Mouse (Mus musculus) left cerebral cortex, postnatal 25 days (tissue): Measurements from ENCODE around the gene Tnfaip3. TPM values are rescaled to one million over a fixed set of nuclear protein-coding genes. Genes with fewer than 3 reads are reported as not detected.

ENCODE experiments used
- DNase-seq, 2 experiments: peaks; one replicate each; pipeline ENCODE4 v3.0.0; 2022; ENCODE audit warnings: low spot score in 2 of 2, mixed read lengths in 1 of 2
- intact Hi-C: fragments of 180-260 bp; cut with DNase I; formaldehyde crosslinking; loops from one replicate; pipeline ENCODE4 v1.15.1; 2025
- total RNA-seq, 2 experiments: library from RNA; stranded (reverse); gene quantifications; 2 replicates each; pipeline ENCODE4 v1.2.3; 2021

Tnfaip3 gene
- total RNA-seq, 2 experiments from 2014 or later, result 5.1 to 5.3 TPM

DNA sequence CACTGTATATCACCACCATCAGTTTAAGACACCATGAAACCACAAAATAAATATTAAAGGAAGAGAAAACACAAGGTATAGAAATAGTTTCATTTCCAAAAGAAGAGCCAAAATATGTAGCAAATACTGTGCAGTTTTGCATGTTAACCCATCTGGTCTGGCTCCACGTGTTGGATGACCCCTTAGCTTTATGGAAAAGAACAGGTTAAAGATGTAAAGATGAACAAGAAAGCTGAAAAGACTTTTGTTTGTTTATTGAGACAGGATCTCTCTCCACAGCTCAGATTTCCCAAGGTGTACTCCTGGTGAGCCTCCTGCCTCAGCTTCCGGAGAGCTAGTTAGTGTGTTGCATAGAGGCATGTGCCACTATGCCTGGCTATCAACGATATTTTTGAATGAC lies 29.9 kb downstream of the Tnfaip3 start:
- no peak for DNase-seq
- intact Hi-C loops, result no loop called here

GRCm38 (mm10) chr10:18983514-18983913 lies 31.9 kb downstream of the Tnfaip3 start:
- DNase-seq, result no peak
- intact Hi-C loops, result no loop called here

- DNase-seq, result no peak
- intact Hi-C loops, result no loop called here
These were observed 41.0 kb downstream of the Tnfaip3 start for GRCm38 (mm10) chr10:18974486-18974885.

- intact Hi-C loops, result no loop called here
- DNase-seq, result no peak
These were observed 48.6 kb downstream of the Tnfaip3 start for GRCm38 (mm10) chr10:18966893-18967292.

GRCm38 (mm10) chr10:18965601-18966000 lies 49.9 kb downstream of the Tnfaip3 start:
- intact Hi-C loops, result no loop called here
- no peak for DNase-seq

DNA sequence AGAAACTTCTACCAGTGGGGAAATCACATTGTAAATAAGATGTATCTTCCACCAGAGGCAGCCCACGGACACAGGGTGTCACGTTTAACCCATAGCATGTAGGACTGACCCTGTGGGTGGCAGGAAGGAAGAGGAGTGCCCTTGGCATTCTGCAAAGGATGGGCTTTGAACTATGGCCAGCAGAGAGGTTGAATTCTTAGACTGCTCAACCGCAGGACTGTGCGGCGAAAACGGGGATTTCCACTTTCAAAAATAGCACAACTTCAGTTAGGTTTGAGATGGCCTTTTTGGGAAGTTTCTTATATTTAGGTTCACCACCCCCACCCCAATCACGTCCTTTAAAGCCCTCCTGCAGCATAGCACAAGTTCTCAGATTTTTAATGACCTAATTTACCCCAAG lies 50.6 kb downstream of the Tnfaip3 start:
- no peak for DNase-seq
- intact Hi-C loops, result no loop called here

DNA sequence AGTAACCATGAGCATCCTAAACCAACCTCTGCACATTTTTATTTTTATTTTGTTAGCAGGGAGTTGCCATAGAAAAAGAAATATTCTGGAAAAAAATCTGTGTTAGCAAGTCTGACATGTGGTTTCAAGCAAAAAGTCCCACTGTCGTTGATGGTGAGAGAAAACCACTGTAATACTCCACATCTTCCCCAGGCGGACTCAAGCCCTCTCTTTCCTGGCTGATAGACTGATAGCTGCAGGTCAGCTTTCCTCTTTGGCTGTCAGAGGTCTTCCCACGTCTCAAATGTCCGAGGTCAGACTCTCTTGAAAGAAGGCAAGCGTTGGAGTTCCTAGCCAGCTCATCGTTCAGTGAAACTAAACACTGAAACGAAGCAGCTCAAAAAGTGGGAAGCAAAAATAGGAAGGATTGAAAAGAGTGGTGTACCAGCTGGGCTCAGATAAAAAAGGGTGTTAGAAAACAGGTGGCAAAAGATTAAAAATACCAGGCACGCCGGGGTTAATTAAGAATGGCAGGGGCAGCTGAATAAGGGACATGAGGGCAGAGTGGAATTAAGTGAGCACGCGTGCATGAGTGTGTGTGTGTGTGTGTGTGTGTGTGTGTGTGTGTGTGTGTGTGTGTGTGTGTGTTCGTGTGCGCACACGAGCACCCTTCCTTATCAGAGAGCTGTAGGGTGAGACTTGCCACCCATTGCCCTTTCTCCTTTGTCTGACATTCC lies 55.5 kb downstream of the Tnfaip3 start:
- intact Hi-C loops, result no loop called here
- peak in 1 of 2 experiments; percentile 6 for DNase-seq

DNA sequence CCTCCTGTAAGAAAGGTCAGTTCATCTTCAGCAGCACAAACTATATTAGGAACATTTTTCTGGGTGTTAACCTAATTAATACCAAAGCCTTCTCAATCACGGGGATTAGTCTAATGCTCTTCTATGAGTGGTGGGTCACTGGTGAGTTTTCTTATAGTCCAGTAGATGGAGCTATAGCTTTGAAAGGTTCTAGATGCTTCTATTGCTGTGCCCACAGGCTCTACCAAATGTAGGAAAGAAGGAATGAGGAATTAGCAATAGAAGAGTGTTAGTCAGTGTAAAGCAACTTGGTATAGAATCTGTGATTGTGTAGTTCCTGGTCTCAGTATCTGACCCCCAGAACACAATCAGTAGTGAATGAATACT lies 61.8 kb downstream of the Tnfaip3 start:
- peak in 1 of 2 experiments; percentile 42 for DNase-seq
- intact Hi-C loops, result loop anchor here (2.0 to 5.0 kb wide), 3 partner anchors 59 to 233 kb away; no protein-coding TSS in a partner anchor

GRCm38 (mm10) chr10:18953011-18953705 lies 62.3 kb downstream of the Tnfaip3 start:
- intact Hi-C loops, result loop anchor here (2.0 to 5.0 kb wide), 3 partner anchors 59 to 234 kb away; no protein-coding TSS in a partner anchor
- no peak for DNase-seq

Other genes starting within 250 kb of the Tnfaip3 start
- not detected for gene Gm4922, start 228.9 kb downstream of the Tnfaip3 start, total RNA-seq
- 1 to 10 TPM; 4.4 to 5.3 TPM for gene Perp, start 170.6 kb downstream of the Tnfaip3 start, total RNA-seq